Mouse (Mus musculus): ENCODE measurements around the gene Fbxo24. TPM values are rescaled to one million over a fixed set of nuclear protein-coding genes. Genes with fewer than 3 reads are reported as not detected.

The Fbxo24 gene
- polyA plus RNA-seq, 1 experiment, result 0.31 TPM

DNA sequence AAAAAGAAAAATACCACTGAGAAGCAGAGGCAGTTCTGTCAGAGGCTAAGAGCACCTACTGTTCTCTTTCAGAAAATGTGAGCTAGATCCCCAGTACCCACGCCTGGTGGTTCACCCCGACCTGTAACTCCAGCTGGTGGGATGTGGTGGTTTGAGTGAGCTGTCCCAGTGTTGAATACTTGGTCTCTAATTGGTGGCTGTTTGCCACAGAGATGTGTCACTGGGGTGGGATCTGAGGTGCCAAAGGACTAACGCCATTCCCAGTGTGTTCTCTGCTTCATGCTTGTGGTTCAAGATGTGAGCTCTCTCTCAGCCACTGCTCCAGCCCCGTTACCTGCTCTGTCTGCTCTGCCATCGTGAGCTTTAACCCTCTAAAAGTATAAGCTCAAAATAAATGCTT is 38.3 kb downstream of the Fbxo24 start:
- no peaks in the 10 kb centered on the region for H3K36me3 ChIP-seq (ENCODE audit: control insufficient read depth, insufficient read depth, low read length)
- 74% methylated on average over 5 of the region's 5 CpGs for WGBS
- DNase-seq, result no peak
- no peak for TF ChIP-seq POLR2A (IDR thresholded peaks at IDR 0.05; ENCODE audit: control insufficient read depth, extremely low read depth, insufficient read depth, low read length, poor library complexity)
- no peak for TF ChIP-seq CTCF (IDR thresholded peaks at IDR 0.05; ENCODE audit: borderline replicate concordance, control insufficient read depth, extremely low read depth, insufficient read depth, low read length, poor library complexity)
- H3K27me3 ChIP-seq (ENCODE audit: control insufficient read depth, insufficient read depth, low read length), result no peaks in the 10 kb centered on the region
- H3K4me1 ChIP-seq (replicated peaks; ENCODE audit: control insufficient read depth, insufficient read depth, low read length), result no peaks in the 10 kb centered on the region
- H3K4me3 ChIP-seq (ENCODE audit: control insufficient read depth, insufficient read depth, low read length), result no peak overlapping the region
- H3K27ac ChIP-seq (ENCODE audit: control insufficient read depth, insufficient read depth, low read length), result no peak overlapping the region

DNA sequence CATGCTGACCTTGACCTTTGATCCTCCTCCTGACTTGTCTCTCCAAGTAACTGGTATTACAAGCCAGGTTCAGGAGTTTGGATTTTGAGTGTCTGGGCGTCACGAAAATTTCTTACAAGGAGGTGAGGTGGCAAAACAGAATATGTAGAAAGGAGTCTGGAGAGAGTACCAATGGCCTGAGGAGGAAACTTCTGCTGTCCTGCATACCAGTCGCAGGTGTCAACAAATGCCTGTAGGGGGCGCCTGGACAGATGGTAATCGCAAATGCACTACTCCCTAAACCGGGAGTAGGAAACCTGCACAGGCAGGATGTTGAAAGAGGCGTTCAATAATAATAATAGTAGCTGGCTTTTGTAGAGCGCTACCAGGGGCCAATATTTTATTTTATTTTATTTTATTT is 43.8 kb downstream of the Fbxo24 start:
- H3K27ac ChIP-seq (ENCODE audit: control insufficient read depth, insufficient read depth, low read length), result no peak overlapping the region
- TF ChIP-seq CTCF (IDR thresholded peaks at IDR 0.05; ENCODE audit: borderline replicate concordance, control insufficient read depth, extremely low read depth, insufficient read depth, low read length, poor library complexity) (no peak), POLR2A (IDR thresholded peaks at IDR 0.05; ENCODE audit: control insufficient read depth, extremely low read depth, insufficient read depth, low read length, poor library complexity) (no peak)
- no peak overlapping the region for H3K4me3 ChIP-seq (ENCODE audit: control insufficient read depth, insufficient read depth, low read length)
- H3K27me3 ChIP-seq (ENCODE audit: control insufficient read depth, insufficient read depth, low read length), result no peaks in the 10 kb centered on the region
- peaks cover 2% of the 10 kb centered on the region for H3K4me1 ChIP-seq (replicated peaks; ENCODE audit: control insufficient read depth, insufficient read depth, low read length)
- WGBS, result 31% methylated on average over 8 of the region's 8 CpGs
- DNase-seq, result peak; percentile 76
- H3K36me3 ChIP-seq (ENCODE audit: control insufficient read depth, insufficient read depth, low read length), result no peaks in the 10 kb centered on the region

DNA sequence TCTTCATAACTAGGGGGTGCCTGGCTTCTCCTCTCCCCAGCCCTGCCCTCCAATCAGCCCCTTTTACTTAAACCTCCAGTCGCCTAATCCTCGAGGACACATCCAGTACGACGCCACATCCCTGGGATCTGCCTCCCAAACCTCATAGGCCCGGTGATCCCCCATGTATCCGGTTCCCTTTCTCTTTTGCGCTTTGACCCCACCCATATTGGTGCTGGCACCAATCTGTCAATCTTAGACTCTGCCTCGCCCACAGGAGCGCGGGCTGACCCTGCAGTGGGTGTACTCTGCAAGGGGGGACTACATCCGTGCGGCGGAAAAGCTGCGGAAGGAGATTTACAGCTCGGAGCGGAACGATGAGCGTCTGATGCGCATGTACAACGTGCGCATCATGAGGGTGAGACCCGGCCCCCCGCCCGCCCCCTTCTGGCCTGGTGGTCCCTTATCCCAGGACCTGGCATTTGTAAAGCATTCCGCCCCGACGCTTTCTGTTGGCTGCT is 45.1 kb downstream of the Fbxo24 start:
- Histone ChIP-seq H3K4me1 (replicated peaks; ENCODE audit: control insufficient read depth, insufficient read depth, low read length) (peaks cover 2% of the 10 kb centered on the region), H3K4me3 (ENCODE audit: control insufficient read depth, insufficient read depth, low read length) (peak overlapping the region; percentile 30), H3K27me3 (ENCODE audit: control insufficient read depth, insufficient read depth, low read length) (no peaks in the 10 kb centered on the region), H3K36me3 (ENCODE audit: control insufficient read depth, insufficient read depth, low read length) (no peaks in the 10 kb centered on the region), H3K27ac (ENCODE audit: control insufficient read depth, insufficient read depth, low read length) (no peak overlapping the region)
- DNase-seq, result peak; percentile 26
- TF ChIP-seq POLR2A (IDR thresholded peaks at IDR 0.05; ENCODE audit: control insufficient read depth, extremely low read depth, insufficient read depth, low read length, poor library complexity) (no peak), CTCF (IDR thresholded peaks at IDR 0.05; ENCODE audit: borderline replicate concordance, control insufficient read depth, extremely low read depth, insufficient read depth, low read length, poor library complexity) (no peak)
- WGBS, result 69% methylated on average over 27 of the region's 27 CpGs

DNA sequence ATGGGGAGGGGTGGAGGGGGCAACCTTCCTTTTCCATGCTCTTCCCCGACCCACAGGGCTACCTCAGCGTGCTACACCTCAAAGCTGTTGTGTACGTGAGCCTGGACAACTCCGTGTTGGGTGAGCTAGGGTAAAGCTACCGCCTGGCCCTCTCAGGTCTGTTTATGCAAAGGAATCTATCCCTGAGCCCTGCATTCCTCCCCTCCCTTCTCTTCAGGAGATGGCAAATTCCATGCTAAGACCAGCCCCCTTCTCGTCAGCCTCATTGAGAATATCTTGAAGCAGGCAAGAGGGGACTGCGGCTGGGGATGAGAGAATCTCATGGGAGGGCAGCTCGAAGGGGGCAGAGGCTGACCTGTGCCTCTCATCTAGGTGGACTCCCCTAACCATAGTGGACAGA is 46.1 kb downstream of the Fbxo24 start:
- no peak overlapping the region for H3K27ac ChIP-seq (ENCODE audit: control insufficient read depth, insufficient read depth, low read length)
- no peaks in the 10 kb centered on the region for H3K36me3 ChIP-seq (ENCODE audit: control insufficient read depth, insufficient read depth, low read length)
- DNase-seq, result no peak
- 91% methylated on average over 8 of the region's 8 CpGs for WGBS
- no peak for TF ChIP-seq POLR2A (IDR thresholded peaks at IDR 0.05; ENCODE audit: control insufficient read depth, extremely low read depth, insufficient read depth, low read length, poor library complexity)
- no peak for TF ChIP-seq CTCF (IDR thresholded peaks at IDR 0.05; ENCODE audit: borderline replicate concordance, control insufficient read depth, extremely low read depth, insufficient read depth, low read length, poor library complexity)
- peaks cover 2% of the 10 kb centered on the region for H3K4me1 ChIP-seq (replicated peaks; ENCODE audit: control insufficient read depth, insufficient read depth, low read length)
- H3K4me3 ChIP-seq (ENCODE audit: control insufficient read depth, insufficient read depth, low read length), result no peak overlapping the region
- no peaks in the 10 kb centered on the region for H3K27me3 ChIP-seq (ENCODE audit: control insufficient read depth, insufficient read depth, low read length)

GRCm38 (mm10) chr5:137580246-137580645 is 48.6 kb downstream of the Fbxo24 start:
- Histone ChIP-seq H3K27me3 (ENCODE audit: control insufficient read depth, insufficient read depth, low read length) (no peaks in the 10 kb centered on the region), H3K4me3 (ENCODE audit: control insufficient read depth, insufficient read depth, low read length) (no peak overlapping the region), H3K4me1 (replicated peaks; ENCODE audit: control insufficient read depth, insufficient read depth, low read length) (peaks cover 2% of the 10 kb centered on the region), H3K36me3 (ENCODE audit: control insufficient read depth, insufficient read depth, low read length) (no peaks in the 10 kb centered on the region), H3K27ac (ENCODE audit: control insufficient read depth, insufficient read depth, low read length) (no peak overlapping the region)
- WGBS, result 89% methylated on average over 6 of the region's 6 CpGs
- TF ChIP-seq CTCF (IDR thresholded peaks at IDR 0.05; ENCODE audit: borderline replicate concordance, control insufficient read depth, extremely low read depth, insufficient read depth, low read length, poor library complexity) (no peak), POLR2A (IDR thresholded peaks at IDR 0.05; ENCODE audit: control insufficient read depth, extremely low read depth, insufficient read depth, low read length, poor library complexity) (no peak)
- DNase-seq, result no peak

GRCm38 (mm10) chr5:137574470-137574901 is 54.3 kb downstream of the Fbxo24 start:
- peaks cover 17% of the 10 kb centered on the region for H3K4me1 ChIP-seq (replicated peaks; ENCODE audit: control insufficient read depth, insufficient read depth, low read length)
- H3K27me3 ChIP-seq (ENCODE audit: control insufficient read depth, insufficient read depth, low read length), result no peaks in the 10 kb centered on the region
- H3K27ac ChIP-seq (ENCODE audit: control insufficient read depth, insufficient read depth, low read length), result no peak overlapping the region
- WGBS, result 90% methylated on average over 27 of the region's 27 CpGs
- no peaks in the 10 kb centered on the region for H3K36me3 ChIP-seq (ENCODE audit: control insufficient read depth, insufficient read depth, low read length)
- DNase-seq, result no peak
- TF ChIP-seq POLR2A (IDR thresholded peaks at IDR 0.05; ENCODE audit: control insufficient read depth, extremely low read depth, insufficient read depth, low read length, poor library complexity) (no peak), CTCF (IDR thresholded peaks at IDR 0.05; ENCODE audit: borderline replicate concordance, control insufficient read depth, extremely low read depth, insufficient read depth, low read length, poor library complexity) (no peak)
- H3K4me3 ChIP-seq (ENCODE audit: control insufficient read depth, insufficient read depth, low read length), result no peak overlapping the region

All from thymus, adult 2 months (tissue).